Mouse (Mus musculus): Measurements from ENCODE around the gene Ugcg. TPM values are rescaled to one million over a fixed set of nuclear protein-coding genes. Genes with fewer than 3 reads are reported as not detected.
A peak's percentile ranks its signal among the peaks of the same experiment; 100 is the strongest.

Gene Ugcg
- polyA plus RNA-seq (2015; fragmentation: Nextera tagmentation; extraction: Ambion mirVana): 11.2 and 12.0 TPM in 2 replicates

GRCm38 (mm10) chr4:59188802-59189545 is at the start of gene Ugcg:
Gene Ugcg, plus strand, starts transcription at chr4:59189257.
- no peaks in the 10 kb centered on the region for H3K27me3 ChIP-seq
- H3K4me3 ChIP-seq: peak within 1 kb of the TSS; percentile 91
- peak within 1 kb of the TSS; percentile 69 for H3K4me2 ChIP-seq
- no peaks in the 10 kb centered on the region for H3K36me3 ChIP-seq
- ATAC-seq (ENCODE audit: insufficient number of reproducible peaks, insufficient read depth, low FRiP score, low TSS enrichment, low read depth): peak; percentile 87
- 0 out of 2 replicates have a peak, but pooled peaks cover 3% of the 10 kb centered on the region for H3K4me1 ChIP-seq
- peak within 1 kb of the TSS; percentile 96 for H3K27ac ChIP-seq
- H3K9me3 ChIP-seq: no peaks in the 10 kb centered on the region
- H3K9ac ChIP-seq: peak within 1 kb of the TSS; percentile 95
- WGBS: under 1% methylated on average over 50 of the region's 99 CpGs

- no peaks in the 10 kb centered on the region for H3K36me3 ChIP-seq
- no peak for ATAC-seq (ENCODE audit: insufficient number of reproducible peaks, insufficient read depth, low FRiP score, low TSS enrichment, low read depth)
- H3K4me2 ChIP-seq: no peak overlapping the region
- H3K9ac ChIP-seq: no peak overlapping the region
- H3K27me3 ChIP-seq: no peaks in the 10 kb centered on the region
- no peaks in the 10 kb centered on the region for H3K9me3 ChIP-seq
- no peak overlapping the region for H3K27ac ChIP-seq
- no peaks in the 10 kb centered on the region for H3K4me1 ChIP-seq
- no peak overlapping the region for H3K4me3 ChIP-seq
- WGBS: 78% methylated on average over 5 of the region's 5 CpGs
Measured at GRCm38 (mm10) chr4:59149043-59149442, 40.0 kb upstream of the Ugcg start.

- Histone ChIP-seq H3K27me3 (no peaks in the 10 kb centered on the region), H3K9ac (no peak overlapping the region), H3K9me3 (no peaks in the 10 kb centered on the region), H3K4me3 (no peak overlapping the region), H3K4me1 (0 out of 2 replicates have a peak, but pooled peaks cover 3% of the 10 kb centered on the region), H3K4me2 (no peak overlapping the region), H3K27ac (no peak overlapping the region), H3K36me3 (no peaks in the 10 kb centered on the region)
- 53% methylated on average over 5 of the region's 5 CpGs for WGBS
- no peak for ATAC-seq (ENCODE audit: insufficient number of reproducible peaks, insufficient read depth, low FRiP score, low TSS enrichment, low read depth)
Measured at GRCm38 (mm10) chr4:59150907-59151306, 38.1 kb upstream of the Ugcg start.

- Histone ChIP-seq H3K27me3 (no peaks in the 10 kb centered on the region), H3K4me1 (0 out of 2 replicates have a peak, but pooled peaks cover 3% of the 10 kb centered on the region), H3K4me2 (no peak overlapping the region), H3K9me3 (no peaks in the 10 kb centered on the region), H3K36me3 (no peaks in the 10 kb centered on the region), H3K4me3 (no peak overlapping the region), H3K27ac (no peak overlapping the region), H3K9ac (no peak overlapping the region)
- WGBS: 75% methylated on average over 1 of the region's 1 CpGs
- ATAC-seq (ENCODE audit: insufficient number of reproducible peaks, insufficient read depth, low FRiP score, low TSS enrichment, low read depth): no peak
Measured at GRCm38 (mm10) chr4:59151953-59152352, 37.1 kb upstream of the Ugcg start.

GRCm38 (mm10) chr4:59156897-59157592 is 32.0 kb upstream of the Ugcg start:
- 0 out of 2 replicates have a peak, but pooled peaks cover 3% of the 10 kb centered on the region for H3K4me1 ChIP-seq
- no peak overlapping the region for H3K9ac ChIP-seq
- WGBS: 61% methylated on average over 7 of the region's 7 CpGs
- H3K36me3 ChIP-seq: no peaks in the 10 kb centered on the region
- H3K4me2 ChIP-seq: no peak overlapping the region
- H3K9me3 ChIP-seq: no peaks in the 10 kb centered on the region
- no peak for ATAC-seq (ENCODE audit: insufficient number of reproducible peaks, insufficient read depth, low FRiP score, low TSS enrichment, low read depth)
- no peak overlapping the region for H3K4me3 ChIP-seq
- no peaks in the 10 kb centered on the region for H3K27me3 ChIP-seq
- H3K27ac ChIP-seq: no peak overlapping the region

GRCm38 (mm10) chr4:59157654-59158053 is 31.4 kb upstream of the Ugcg start:
- Histone ChIP-seq H3K27me3 (no peaks in the 10 kb centered on the region), H3K4me3 (no peak overlapping the region), H3K9ac (no peak overlapping the region), H3K9me3 (no peaks in the 10 kb centered on the region), H3K27ac (no peak overlapping the region), H3K4me1 (0 out of 2 replicates have a peak, but pooled peaks cover 3% of the 10 kb centered on the region), H3K36me3 (no peaks in the 10 kb centered on the region), H3K4me2 (no peak overlapping the region)
- no peak for ATAC-seq (ENCODE audit: insufficient number of reproducible peaks, insufficient read depth, low FRiP score, low TSS enrichment, low read depth)
- WGBS: 54% methylated on average over 2 of the region's 2 CpGs

- H3K4me2 ChIP-seq: no peak overlapping the region
Measured at GRCm38 (mm10) chr4:59160289-59160688, 28.8 kb upstream of the Ugcg start.

GRCm38 (mm10) chr4:59160959-59161670 is 27.9 kb upstream of the Ugcg start:
- H3K4me3 ChIP-seq: no peak overlapping the region
- no peaks in the 10 kb centered on the region for H3K9me3 ChIP-seq
- no peaks in the 10 kb centered on the region for H3K27me3 ChIP-seq
- H3K4me1 ChIP-seq: no peaks in the 10 kb centered on the region
- ATAC-seq (ENCODE audit: insufficient number of reproducible peaks, insufficient read depth, low FRiP score, low TSS enrichment, low read depth): no peak
- no peak overlapping the region for H3K4me2 ChIP-seq
- H3K27ac ChIP-seq: no peak overlapping the region
- H3K36me3 ChIP-seq: no peaks in the 10 kb centered on the region
- no peak overlapping the region for H3K9ac ChIP-seq
- WGBS: 49% methylated on average over 8 of the region's 8 CpGs

More at GRCm38 (mm10) chr4:59160289-59160688, 28.8 kb upstream of the Ugcg start:
- ATAC-seq (ENCODE audit: insufficient number of reproducible peaks, insufficient read depth, low FRiP score, low TSS enrichment, low read depth): no peak
- 89% methylated on average over 5 of the region's 5 CpGs for WGBS
- Histone ChIP-seq H3K9me3 (no peaks in the 10 kb centered on the region), H3K27ac (no peak overlapping the region), H3K9ac (no peak overlapping the region), H3K4me1 (no peaks in the 10 kb centered on the region), H3K27me3 (no peaks in the 10 kb centered on the region), H3K36me3 (no peaks in the 10 kb centered on the region), H3K4me3 (no peak overlapping the region)

- no peak overlapping the region for H3K9ac ChIP-seq
- H3K4me1 ChIP-seq: no peaks in the 10 kb centered on the region
- no peaks in the 10 kb centered on the region for H3K9me3 ChIP-seq
- no peaks in the 10 kb centered on the region for H3K27me3 ChIP-seq
- no peak overlapping the region for H3K27ac ChIP-seq
- ATAC-seq (ENCODE audit: insufficient number of reproducible peaks, insufficient read depth, low FRiP score, low TSS enrichment, low read depth): no peak
- 80% methylated on average over 2 of the region's 2 CpGs for WGBS
- H3K4me3 ChIP-seq: no peak overlapping the region
- no peaks in the 10 kb centered on the region for H3K36me3 ChIP-seq
- no peak overlapping the region for H3K4me2 ChIP-seq
Measured at GRCm38 (mm10) chr4:59164034-59164433, 25.0 kb upstream of the Ugcg start.

- H3K27me3 ChIP-seq: no peaks in the 10 kb centered on the region
- no peaks in the 10 kb centered on the region for H3K9me3 ChIP-seq
- no peaks in the 10 kb centered on the region for H3K4me1 ChIP-seq
- no peak overlapping the region for H3K27ac ChIP-seq
- H3K4me3 ChIP-seq: no peak overlapping the region
- H3K4me2 ChIP-seq: no peak overlapping the region
- no peak overlapping the region for H3K9ac ChIP-seq
- no peak for ATAC-seq (ENCODE audit: insufficient number of reproducible peaks, insufficient read depth, low FRiP score, low TSS enrichment, low read depth)
- H3K36me3 ChIP-seq: no peaks in the 10 kb centered on the region
- WGBS: 89% methylated on average over 2 of the region's 2 CpGs
Measured at GRCm38 (mm10) chr4:59167251-59167847, 21.7 kb upstream of the Ugcg start.

- H3K4me1 ChIP-seq: no peaks in the 10 kb centered on the region
- no peak for ATAC-seq (ENCODE audit: insufficient number of reproducible peaks, insufficient read depth, low FRiP score, low TSS enrichment, low read depth)
- 69% methylated on average over 5 of the region's 5 CpGs for WGBS
- no peaks in the 10 kb centered on the region for H3K9me3 ChIP-seq
- no peak overlapping the region for H3K4me2 ChIP-seq
- no peaks in the 10 kb centered on the region for H3K36me3 ChIP-seq
- H3K27ac ChIP-seq: no peak overlapping the region
- H3K9ac ChIP-seq: no peak overlapping the region
- no peaks in the 10 kb centered on the region for H3K27me3 ChIP-seq
- H3K4me3 ChIP-seq: no peak overlapping the region
Measured at GRCm38 (mm10) chr4:59169981-59170380, 19.1 kb upstream of the Ugcg start.

All from embryonic facial prominence, embryonic 13.5 days (tissue).